Mouse (Mus musculus): ENCODE measurements around the gene Mib2. TPM values are rescaled to one million over a fixed set of nuclear protein-coding genes. Genes with fewer than 3 reads are reported as not detected.
"Not testable (repeated sequence)": the region's sequence is repeated elsewhere in the genome, so short reads cannot be mapped to it uniquely, and the experiment has no call there.

The Mib2 gene
- total RNA-seq (2021) = 100 to 1,000 TPM; 128 to 129 TPM
- long read RNA-seq, experiment 1, transcript Mib2-201 (19 exons, 3,642 nt) = major isoform, 28 of 172 reads
- long read RNA-seq, experiment 1, partial matches to known transcripts = 37 of 172 reads
- long read RNA-seq, experiment 1, other reads (novel, unspliced or antisense) = 106 of 172 reads
- long read RNA-seq, experiment 2, transcript Mib2-201 (19 exons, 3,642 nt) = major isoform, 21 of 108 reads
- long read RNA-seq, experiment 2, partial matches to known transcripts = 31 of 108 reads
- long read RNA-seq, experiment 2, other reads (novel, unspliced or antisense) = 56 of 108 reads

- DNase-seq (ENCODE audit: low spot score in 2 of 2) = peak; percentile 97
Observed at GRCm38 (mm10) chr4:155668689-155669597, at the start of gene Mib2. TSS of gene Mib2 (minus strand) at chr4:155669198.

GRCm38 (mm10) chr4:155710521-155711252 lies 41.7 kb upstream of the Mib2 start:
- DNase-seq (ENCODE audit: low spot score in 2 of 2) = no peak

DNA sequence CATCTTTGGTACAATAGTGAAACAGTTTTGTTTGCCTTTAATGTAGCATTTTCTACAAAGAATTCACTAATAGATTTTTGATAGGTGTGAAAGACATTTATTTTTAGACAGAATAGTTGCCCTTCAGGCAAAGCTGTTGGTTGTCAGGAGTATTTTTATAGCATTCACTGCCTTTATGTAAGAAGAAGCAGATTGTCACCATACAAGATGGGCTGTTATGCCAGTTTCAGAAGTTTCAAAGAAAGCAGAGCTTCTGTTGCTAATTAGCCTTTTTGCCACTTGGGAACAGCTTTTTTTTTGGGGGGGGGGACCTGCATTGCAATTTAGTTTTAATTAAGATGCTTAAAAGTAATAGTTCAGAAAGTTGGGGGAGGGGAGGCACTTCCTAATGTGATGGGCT lies 40.0 kb upstream of the Mib2 start:
- DNase-seq (ENCODE audit: low spot score in 2 of 2) = no peak

- no peak for DNase-seq (ENCODE audit: low spot score in 2 of 2)
Observed at GRCm38 (mm10) chr4:155708582-155708981, 39.6 kb upstream of the Mib2 start.

DNA sequence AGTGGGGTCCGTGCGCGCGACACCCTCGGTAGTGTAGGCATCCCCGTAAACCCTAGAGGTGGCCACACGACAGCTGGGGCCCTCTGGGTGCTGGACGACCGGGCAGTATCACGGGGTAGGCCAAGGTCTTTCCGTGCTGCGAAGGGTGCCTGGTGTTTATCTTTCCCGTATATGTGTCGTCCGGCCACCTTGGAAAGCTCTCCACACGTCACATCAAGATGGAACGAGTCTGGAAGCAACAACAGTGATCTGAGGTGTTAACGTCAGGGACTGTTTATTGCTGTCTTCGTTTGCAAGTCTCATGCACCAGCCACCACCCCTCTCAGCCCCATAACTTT lies 36.6 kb upstream of the Mib2 start:
- DNase-seq (ENCODE audit: low spot score in 2 of 2) = no peak

- DNase-seq (ENCODE audit: low spot score in 2 of 2) = peak; percentile 93 to 96
Observed at GRCm38 (mm10) chr4:155704721-155705591, 36.0 kb upstream of the Mib2 start, which contains the start of gene Ssu72. TSS of gene Ssu72 (plus strand) at chr4:155704800.

DNA sequence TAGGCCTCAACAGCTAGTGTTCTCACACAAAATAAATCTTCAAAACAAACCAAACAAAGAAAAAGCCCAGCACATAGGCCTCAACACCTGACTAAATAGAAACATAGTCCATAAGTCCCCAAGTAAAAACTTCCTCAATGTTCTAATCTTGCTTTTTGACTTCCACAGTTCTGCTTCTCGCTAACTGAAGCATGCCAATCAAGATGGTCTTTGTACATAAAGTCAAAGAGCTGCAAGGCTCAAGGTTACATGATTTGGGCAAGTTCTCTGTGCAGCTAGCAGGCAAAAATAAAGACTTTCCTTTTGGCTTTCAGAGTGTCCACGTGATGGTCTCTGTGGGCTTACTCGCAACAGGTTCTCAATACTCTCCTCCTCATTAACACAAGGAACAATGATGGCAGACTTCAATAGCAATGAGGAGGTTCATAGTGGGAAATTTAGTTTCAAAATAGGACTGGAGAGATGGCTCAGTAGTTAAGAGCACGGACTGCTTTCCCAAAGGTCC lies 34.5 kb upstream of the Mib2 start:
- DNase-seq (ENCODE audit: low spot score in 2 of 2) = no peak

GRCm38 (mm10) chr4:155700425-155700824 lies 31.4 kb upstream of the Mib2 start:
- DNase-seq (ENCODE audit: low spot score in 2 of 2) = no peak

DNA sequence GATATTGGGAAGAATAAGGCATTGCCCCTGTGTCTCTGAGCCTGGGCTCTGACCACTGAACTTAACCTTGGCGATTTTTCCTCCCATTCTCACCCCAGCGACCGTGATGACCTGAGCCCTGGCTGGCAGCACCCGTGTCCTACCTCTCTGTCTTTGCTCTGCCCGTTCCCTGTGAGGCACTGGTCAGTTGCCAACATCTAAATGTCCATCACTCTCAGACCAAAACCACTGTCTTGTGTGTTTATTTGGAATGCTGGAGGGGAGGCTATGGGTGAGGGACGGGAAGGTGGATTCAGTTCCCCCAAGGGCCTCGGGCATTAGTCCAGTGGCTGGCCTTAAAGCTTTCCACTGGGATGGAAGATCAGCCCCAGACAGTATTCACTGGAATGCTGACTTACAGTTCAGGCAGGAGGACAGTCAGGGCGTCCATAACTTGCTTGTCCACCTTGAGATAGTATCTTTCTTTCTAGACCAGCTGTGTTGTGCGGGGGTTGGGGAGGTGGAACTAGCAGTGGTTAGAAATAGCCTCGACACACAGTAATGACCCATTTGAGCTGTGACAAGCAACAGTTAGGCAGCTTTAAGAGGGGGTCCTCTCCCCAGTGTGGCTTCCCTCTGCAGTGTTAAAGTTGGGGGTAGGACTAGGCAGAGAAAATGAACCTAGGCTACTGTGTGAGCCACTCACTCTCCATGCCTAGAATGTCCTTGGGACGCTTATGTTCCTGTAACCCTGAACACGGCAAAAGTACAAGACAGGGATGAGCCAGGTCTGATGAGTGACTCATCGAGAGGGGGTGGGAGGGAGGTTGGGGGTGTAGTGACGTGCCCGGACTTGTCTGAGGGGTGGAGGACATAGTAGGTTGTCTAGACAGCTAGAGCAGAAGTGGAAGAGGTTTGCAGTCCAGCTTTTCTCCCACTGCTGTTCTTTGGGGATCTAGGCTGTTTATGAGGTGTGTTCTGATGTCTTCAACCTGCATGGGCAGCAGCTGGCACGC lies 27.6 kb upstream of the Mib2 start:
- DNase-seq (ENCODE audit: low spot score in 2 of 2) = peak in 1 of 2 experiments; percentile 21

DNA sequence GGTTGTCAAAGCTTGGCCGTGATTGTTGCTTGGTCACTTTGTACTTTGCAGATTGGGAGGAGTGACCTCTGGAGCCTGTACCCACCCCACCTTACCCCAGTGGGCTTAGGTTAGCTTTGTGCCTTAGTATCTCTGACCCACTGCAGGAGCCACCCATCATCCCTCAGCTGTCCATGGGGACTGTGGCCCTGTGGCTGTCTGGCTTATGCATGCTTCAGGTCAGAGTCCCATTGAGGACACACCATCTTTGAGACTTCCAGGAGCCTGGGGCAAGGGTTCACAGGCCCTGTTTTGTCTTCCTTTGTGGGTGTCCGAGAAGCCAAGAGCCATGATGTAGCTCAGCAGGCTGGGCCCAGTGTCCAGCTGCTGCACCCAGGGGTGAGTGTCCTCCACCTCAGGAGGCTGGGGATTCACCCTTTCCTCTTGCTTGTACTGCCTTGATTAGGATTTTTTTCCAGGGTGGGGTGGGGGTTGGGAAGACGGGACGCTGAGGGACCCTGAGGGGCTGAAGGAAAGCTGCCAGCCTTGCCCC lies 26.6 kb upstream of the Mib2 start:
- DNase-seq (ENCODE audit: low spot score in 2 of 2) = no peak

- DNase-seq (ENCODE audit: low spot score in 2 of 2) = peak; percentile 77 to 83
Observed at GRCm38 (mm10) chr4:155694482-155695401, 25.7 kb upstream of the Mib2 start.

DNA sequence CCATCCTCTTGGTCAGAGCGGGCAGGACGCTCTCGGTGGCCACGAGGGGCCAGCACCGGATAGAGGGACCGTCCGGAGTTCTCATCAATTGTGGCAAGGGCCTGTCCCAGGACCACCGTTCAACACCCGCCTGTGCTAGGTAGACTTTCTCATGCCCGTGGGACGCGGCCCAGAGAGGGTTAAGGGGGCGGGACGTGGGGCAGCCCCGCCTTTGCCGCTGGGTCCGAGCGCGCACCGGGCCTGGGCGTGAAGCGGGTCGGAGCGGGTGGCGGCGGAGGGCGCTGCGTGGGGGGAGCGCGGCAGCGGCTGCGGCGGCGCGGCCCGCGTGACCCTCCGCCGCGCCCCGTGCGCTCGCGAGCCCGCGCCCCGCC lies 25.1 kb upstream of the Mib2 start, which contains the start of gene Fndc10:
Gene Fndc10, plus strand, starts transcription at position 232 of the 371 bp plus-strand sequence.
- peak in 1 of 2 experiments; percentile 78 for DNase-seq (ENCODE audit: low spot score in 2 of 2)

- no peak for DNase-seq (ENCODE audit: low spot score in 2 of 2)
Observed at GRCm38 (mm10) chr4:155692421-155692820, 23.4 kb upstream of the Mib2 start.

GRCm38 (mm10) chr4:155690571-155691375 lies 21.8 kb upstream of the Mib2 start:
- no peak for DNase-seq (ENCODE audit: low spot score in 2 of 2)

GRCm38 (mm10) chr4:155687764-155688163 lies 18.8 kb upstream of the Mib2 start:
- DNase-seq (ENCODE audit: low spot score in 2 of 2) = not testable (repeated sequence)

DNA sequence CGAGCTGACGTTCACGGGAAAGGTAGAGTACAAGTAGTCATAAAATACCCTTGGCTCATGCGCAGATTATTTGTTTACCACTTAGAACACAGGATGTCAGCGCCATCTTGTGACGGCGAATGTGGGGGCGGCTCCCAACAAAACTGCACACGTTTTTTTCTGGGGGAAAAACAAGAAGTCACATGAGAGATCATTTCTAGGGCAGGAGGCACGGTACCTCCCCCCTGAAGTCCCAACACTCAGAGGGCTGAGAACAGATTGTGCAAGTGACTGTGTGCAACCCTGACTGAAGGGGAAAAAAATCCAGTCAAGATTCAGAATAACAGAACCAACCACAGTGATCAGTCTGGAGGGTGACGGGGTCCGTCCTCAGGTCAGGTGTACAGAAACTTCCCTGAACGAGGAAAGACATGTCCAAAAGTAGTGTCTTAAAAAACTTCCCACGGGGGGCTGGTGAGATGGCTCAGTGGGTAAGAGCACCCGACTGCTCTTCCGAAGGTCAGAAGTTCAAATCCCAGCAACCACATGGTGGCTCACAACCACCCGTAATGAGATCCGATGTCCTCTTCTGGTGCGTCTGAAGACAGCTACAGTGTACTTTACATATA lies 14.8 kb upstream of the Mib2 start:
- not testable (repeated sequence) for DNase-seq (ENCODE audit: low spot score in 2 of 2)
